Mouse (Mus musculus) heart, adult 18-20 months (tissue): ENCODE data around the gene Myo18b. TPM values are rescaled to one million over a fixed set of nuclear protein-coding genes. Genes with fewer than 3 reads are reported as not detected.

Experiments
- DNase-seq, 2 experiments: peaks; one replicate each; pipeline ENCODE4 v3.0.0; 2021 to 2022; ENCODE audit warnings: mixed read lengths in 1 of 2
- total RNA-seq, 2 experiments: library from RNA; stranded (reverse); gene quantifications; 2 replicates each; pipeline ENCODE4 v1.2.3; 2021

Myo18b gene
- total RNA-seq, 2 experiments from 2014 or later, result 197 to 201 TPM

DNA sequence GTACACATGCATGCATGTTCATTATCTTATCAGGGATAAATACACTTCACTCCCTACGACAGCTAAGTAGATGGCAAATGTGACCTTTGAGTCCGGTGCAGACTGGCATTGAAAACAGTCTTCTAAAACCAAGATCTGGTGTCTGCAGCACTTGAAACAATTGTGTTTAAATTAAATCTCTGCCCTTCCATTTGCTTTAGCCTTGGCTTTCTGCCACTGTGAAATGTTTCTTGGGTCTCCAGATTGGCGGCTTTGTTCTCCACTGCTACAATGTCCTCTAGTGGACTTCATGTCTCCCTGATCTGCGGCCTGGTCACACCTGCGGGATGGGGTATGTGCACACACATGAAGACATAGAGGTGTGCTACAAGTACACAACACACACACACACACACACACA, 221.4 kb downstream of the Myo18b start:
- no peak for DNase-seq

DNA sequence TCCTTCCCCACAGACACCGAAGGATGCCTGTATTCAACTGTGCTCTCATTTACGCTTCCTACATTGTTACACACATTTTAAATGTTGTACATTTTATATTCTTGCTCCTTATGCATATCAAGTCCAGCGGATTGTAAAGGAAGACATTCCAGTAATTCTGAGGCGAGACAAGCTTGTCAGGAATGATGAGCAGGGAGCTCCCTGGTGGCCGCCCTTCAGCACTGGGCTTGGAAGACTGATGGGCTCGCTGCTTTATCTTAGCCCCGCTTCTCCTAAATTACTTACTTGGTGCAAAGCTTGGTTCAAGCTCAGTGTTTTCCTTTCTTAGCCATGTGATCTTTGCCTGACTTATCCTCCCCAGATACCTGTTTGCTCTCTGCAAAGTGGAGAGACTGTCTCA, 223.7 kb downstream of the Myo18b start:
- no peak for DNase-seq

DNA sequence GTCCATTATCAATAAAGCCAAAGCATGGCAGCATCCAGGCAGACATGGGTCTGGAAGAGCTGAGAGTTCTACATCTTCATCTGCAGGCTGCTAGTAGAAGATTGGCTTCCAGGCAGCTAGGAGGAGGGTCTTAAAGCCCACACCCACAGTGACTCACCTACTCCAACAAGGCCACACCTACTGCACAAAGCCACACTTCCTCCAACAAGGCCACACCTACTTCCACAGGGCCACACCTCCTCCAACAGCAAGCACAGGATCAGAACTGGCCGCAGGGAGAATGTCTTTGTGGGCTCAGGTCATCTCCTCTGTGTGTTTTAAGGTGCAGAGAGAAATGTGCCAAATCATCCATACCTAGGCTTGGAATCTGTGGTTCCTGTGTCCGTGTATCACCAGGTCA, 224.2 kb downstream of the Myo18b start:
- no peak for DNase-seq

DNA sequence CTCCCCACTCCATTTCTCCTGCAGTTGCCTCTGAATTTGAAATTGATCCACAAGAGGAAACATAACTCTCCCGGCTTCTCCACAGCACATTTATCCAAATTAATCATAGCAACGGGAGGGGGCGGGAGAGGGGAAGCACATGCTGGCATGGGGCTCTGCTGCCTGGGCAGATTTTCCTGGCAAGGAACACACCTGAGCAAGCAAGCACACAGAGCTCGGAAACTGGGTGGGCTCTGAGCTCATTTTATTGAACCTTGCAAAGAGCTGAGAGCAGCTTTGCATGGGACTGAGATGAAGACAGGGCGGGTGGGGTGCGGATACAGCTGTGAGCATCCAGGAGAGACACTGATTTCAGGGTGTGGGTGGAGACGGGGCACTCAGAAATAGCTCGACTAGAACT, 229.0 kb downstream of the Myo18b start:
- no peak for DNase-seq

GRCm38 (mm10) chr5:112665661-112666060, 230.5 kb downstream of the Myo18b start:
- no peak for DNase-seq

DNA sequence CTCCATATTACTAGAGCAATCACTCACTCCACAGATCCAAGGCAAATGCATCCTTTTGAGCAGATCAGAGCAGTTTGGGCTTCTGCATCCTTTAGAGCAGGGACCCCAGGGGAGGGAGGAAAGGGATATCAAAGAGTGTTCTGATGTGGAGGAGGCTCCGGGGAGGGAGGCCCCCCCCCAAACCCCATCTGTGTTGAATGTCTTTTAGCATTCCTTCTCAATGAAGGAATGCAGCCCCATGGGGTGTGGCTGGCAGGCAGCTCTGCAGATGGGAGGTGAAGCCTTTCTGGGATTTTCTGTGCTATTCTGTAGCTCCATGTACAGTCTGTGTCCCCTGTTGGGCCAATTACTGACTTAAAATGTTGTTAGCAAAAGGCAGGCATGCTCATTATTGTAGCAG, 232.5 kb downstream of the Myo18b start:
- no peak for DNase-seq

GRCm38 (mm10) chr5:112660924-112661431, 235.2 kb downstream of the Myo18b start:
- DNase-seq, result no peak

GRCm38 (mm10) chr5:112659295-112659694, 236.9 kb downstream of the Myo18b start:
- no peak for DNase-seq

DNA sequence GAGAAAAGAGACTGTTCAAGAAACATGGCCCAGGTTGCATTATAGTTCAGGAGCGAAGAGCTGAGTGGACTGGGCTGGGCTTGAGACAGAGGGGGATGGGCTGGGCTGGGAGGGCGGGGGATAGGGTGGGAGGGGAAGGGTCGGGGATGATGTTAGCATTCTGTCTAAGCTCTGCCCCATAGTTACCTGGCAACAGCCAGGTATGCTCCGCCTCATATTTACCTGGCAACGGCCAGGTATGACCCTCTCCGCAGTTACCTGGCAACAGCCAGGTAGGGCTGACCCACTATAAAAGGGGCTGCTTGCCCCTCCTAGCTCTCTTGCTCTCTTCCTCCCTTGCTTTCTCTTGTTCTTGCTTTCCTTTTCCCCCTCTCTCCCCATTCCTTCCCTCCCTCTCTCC, 239.4 kb downstream of the Myo18b start:
- DNase-seq, result no peak

DNA sequence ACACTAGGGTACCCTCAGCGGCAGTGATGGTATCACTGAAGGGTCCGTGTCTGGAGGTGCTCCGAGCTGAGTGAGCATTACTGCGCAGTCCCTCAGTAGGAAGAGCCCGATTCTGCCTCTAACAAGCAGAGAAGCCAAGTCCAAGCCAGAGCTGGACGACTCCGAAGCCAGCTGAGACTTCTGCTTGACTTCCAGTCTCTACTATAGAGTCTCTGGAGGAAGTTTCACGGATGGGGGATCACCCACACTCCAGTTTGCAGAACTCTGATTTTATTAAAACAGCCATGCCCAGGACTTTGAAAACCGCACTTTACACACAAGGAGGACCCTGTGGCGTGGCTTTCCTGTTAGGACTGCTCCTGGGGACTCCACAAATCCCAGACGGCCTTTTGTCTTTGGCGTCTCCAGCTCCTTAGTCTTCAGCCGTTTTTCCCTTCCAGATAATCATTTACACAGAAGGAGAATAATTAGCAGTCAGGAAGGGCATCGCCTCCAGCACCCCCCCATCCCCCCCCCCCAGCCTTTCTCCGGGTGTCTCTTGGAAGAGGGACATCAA, 240.1 kb downstream of the Myo18b start:
- DNase-seq, result no peak

DNA sequence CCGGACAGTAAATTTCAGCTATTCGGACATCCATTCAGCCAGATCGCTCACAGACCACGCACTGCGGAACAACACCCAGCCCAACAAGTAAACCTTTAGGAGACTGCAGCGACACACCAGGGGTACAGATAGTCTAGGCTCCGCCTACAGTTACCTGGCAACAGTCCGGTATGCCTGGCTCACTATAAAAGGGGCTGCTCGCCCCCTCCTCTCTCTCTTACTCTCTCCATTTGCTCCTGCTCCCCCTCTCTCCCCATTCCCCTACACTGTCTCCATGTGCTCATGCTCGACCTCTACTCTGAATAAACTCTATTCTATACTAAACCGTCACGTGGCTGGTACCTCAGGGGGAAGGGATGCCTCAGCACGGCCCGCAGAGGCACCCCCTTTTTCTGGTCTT, 240.6 kb downstream of the Myo18b start:
- DNase-seq, result no peak

GRCm38 (mm10) chr5:112652036-112652435, 244.1 kb downstream of the Myo18b start:
- DNase-seq, result no peak

DNA sequence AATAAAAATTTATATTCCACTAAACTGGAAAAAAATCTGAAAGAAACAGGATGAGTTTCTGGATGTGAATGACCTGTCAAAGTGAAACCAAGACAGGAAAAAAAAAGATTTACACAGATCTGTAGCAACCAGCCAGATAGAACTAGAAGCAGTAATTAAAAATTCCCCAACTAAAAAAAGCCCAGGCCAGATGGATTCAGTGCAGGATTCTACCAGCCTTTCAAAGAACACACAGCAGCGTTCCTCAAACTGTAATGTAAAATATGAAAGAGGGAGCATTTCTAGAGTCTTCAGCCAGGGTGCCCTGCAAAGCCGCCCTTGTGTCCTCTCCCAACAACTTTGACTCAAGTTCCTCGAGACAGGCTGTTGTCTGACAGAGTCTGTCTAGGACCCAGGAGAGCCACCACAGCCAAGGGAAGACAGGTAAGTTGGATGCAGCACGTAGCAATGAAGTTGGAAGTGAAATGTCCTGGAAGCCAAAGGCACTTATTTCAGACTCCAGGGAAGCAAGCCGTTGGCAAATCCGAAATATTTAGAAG, 246.9 kb downstream of the Myo18b start:
- no peak for DNase-seq

GRCm38 (mm10) chr5:112646871-112647270, 249.3 kb downstream of the Myo18b start:
- no peak for DNase-seq

- no peak for DNase-seq
Measured at GRCm38 (mm10) chr5:112645535-112645934, 250.6 kb downstream of the Myo18b start.

- DNase-seq, result no peak
Measured at GRCm38 (mm10) chr5:112643533-112644272, 252.5 kb downstream of the Myo18b start.

DNA sequence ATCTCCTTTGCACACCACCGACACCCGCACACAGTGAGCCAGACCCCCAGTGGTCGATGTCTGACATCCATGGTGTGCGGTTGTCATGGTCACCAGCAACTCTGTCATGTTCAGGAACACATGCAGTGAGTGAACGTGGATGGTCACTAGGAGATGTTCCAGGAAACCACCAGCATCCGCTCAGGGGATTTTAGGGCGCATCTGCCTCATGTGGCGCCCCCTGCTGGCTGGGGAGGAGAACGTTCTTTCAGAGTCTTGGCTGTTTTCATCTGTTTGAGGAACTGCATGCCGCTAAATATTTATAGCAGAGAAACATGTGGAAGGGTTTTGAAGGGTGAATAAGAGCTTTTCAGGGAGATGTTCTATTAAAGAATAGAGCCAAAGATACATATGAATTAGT, 253.4 kb downstream of the Myo18b start:
- DNase-seq, result no peak

- DNase-seq, result no peak
Measured at GRCm38 (mm10) chr5:112641770-112642169, 254.4 kb downstream of the Myo18b start.

DNA sequence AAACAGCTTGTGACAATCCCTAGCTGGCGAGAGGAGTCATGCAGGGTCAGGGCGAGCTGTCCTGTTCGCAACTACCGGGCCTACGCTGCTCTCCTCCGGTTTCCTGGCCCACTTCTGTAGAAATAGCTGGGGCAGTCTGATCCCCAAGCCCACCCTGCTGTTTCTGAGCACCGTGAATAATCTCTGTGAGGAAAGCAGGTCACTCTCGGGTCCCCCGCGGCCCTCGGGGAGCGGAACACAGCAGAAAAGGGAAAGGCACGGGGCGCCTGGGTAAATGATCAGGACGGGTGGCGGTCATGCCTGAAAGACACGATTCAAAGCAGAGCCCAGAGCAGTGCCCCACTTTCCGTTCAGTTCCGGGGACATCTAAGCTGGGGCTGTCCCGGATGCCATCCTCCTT, 255.0 kb downstream of the Myo18b start:
- no peak for DNase-seq

DNA sequence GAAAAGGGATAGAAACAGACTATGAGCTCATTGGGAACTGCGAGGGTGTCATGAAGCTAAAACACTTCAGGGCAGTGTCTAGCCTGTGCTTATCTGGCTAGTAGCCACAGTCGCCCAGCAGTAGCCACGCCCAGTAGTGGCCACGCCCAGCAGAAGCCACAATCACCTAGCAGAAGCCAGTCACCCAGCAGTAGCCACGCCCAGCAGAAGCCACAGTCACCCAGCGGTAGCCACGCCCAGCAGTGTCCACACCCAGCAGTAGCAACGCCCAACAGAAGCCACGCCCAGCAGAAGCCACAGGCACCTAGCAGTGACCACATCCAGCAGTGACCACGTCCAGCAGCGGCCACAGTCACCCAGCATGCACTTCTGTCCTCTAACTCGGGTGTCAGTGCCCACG, 255.5 kb downstream of the Myo18b start:
- DNase-seq, result peak in 1 of 2 experiments; percentile 9
